Mouse (Mus musculus) heart, embryonic 11.5 days (tissue): Measurements from ENCODE around the gene Gjd3. TPM values are rescaled to one million over a fixed set of nuclear protein-coding genes. Genes with fewer than 3 reads are reported as not detected.
A peak's percentile ranks its signal among the peaks of the same experiment; 100 is the strongest.

Experiments used
- ATAC-seq: fragments of 200-750 bp; cut with Nextera tagmentation; replicated peaks from 2 replicates; pipeline ENCODE4 v1.8.0; 2017; ENCODE audit warnings: moderate library complexity; ENCODE audit not compliant: insufficient number of reproducible peaks, low FRiP score, low TSS enrichment
- H3K27ac ChIP-seq: fragments of 300-500 bp; sonication (generic); 2 replicates; pipeline ENCODE4 v1.5.1; 2014; ENCODE audit warnings: mild to moderate bottlenecking, low read depth, low read length
- H3K27me3 ChIP-seq: fragments of 300-500 bp; sonication (generic); 2 replicates; pipeline ENCODE4 v1.6.1; 2014; ENCODE audit warnings: mild to moderate bottlenecking, low read length, mixed read lengths; ENCODE audit not compliant: control insufficient read depth, insufficient read depth
- H3K36me3 ChIP-seq: fragments of 300-500 bp; sonication (generic); 2 replicates; pipeline ENCODE4 v1.6.1; 2014; ENCODE audit warnings: mild to moderate bottlenecking, low read length, moderate library complexity, mixed read lengths; ENCODE audit not compliant: control insufficient read depth, insufficient read depth
- H3K4me1 ChIP-seq: fragments of 300-500 bp; sonication (generic); 2 replicates; pipeline ENCODE4 v1.6.1; 2014; ENCODE audit warnings: low read length; ENCODE audit not compliant: control insufficient read depth, insufficient read depth
- H3K4me2 ChIP-seq: fragments of 300-500 bp; sonication (generic); 2 replicates; pipeline ENCODE4 v1.6.1; 2014; ENCODE audit warnings: mild to moderate bottlenecking, moderate library complexity
- H3K4me3 ChIP-seq: fragments of 300-500 bp; sonication (generic); 2 replicates; pipeline ENCODE4 v1.5.1; 2014; ENCODE audit warnings: low read depth, low read length
- H3K9ac ChIP-seq: fragments of 300-500 bp; sonication (generic); 2 replicates; pipeline ENCODE4 v1.6.1; 2014; ENCODE audit warnings: mild to moderate bottlenecking, low read depth, low read length, moderate library complexity
- H3K9me3 ChIP-seq: fragments of 300-500 bp; sonication (generic); replicated peaks from 2 replicates; pipeline ENCODE4 v1.6.1; 2016; ENCODE audit warnings: low read length; ENCODE audit not compliant: control insufficient read depth
- WGBS: fragments of 180-500 bp; shearing (Covaris S2); extraction: QIAGEN DNeasy Blood & Tissue Kit; methylation state at CpG from one replicate; pipeline ENCODE4 v1.1.7; 2014; ENCODE audit not compliant: insufficient replicate concordance; 5-methylcytosine and 5-hydroxymethylcytosine counted together
- polyA plus RNA-seq: library from polyadenylated mRNA; unstranded; fragments of >200 nt; fragmentation: Nextera tagmentation; extraction: Ambion mirVana; gene quantifications from 2 replicates; pipeline ENCODE4 v1.2.1, GENCODE M21; 2014

Gjd3 gene
- polyA plus RNA-seq, 1 experiment from 2014 or later = 1.3 TPM

- H3K27ac ChIP-seq = no peak overlapping the region
- no peak overlapping the region for H3K4me2 ChIP-seq
- no peak overlapping the region for H3K9ac ChIP-seq
- peaks cover 22% of the 10 kb centered on the region for H3K36me3 ChIP-seq
- no peaks in the 10 kb centered on the region for H3K9me3 ChIP-seq
- ATAC-seq = no peak
- H3K4me1 ChIP-seq = peaks cover 16% of the 10 kb centered on the region
- H3K4me3 ChIP-seq = no peak overlapping the region
- H3K27me3 ChIP-seq = no peaks in the 10 kb centered on the region
- 45% methylated on average over 5 of the region's 5 CpGs for WGBS
These were observed 7.7 kb downstream of the Gjd3 start for GRCm38 (mm10) chr11:98974871-98975719.

DNA sequence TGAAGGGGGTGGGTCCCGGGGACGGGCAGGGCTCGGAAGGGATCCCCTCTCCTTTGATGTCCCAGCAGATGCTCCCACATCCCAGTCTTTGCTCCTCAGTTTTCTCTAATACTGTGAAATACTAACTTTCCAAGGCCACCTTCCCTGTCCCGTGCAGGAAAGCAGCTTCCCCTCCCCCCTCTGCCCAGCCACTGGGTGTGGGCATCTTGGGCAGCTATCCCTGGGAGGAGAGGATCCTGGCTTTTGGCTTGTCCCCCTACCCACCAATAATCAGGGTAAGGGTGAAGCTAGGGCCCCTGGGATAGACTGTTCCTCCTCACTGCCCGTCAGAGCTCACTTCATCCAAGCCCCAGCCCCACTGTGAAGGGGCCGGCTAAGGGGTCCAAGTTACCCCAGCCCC is 8.6 kb downstream of the Gjd3 start:
- peaks cover 26% of the 10 kb centered on the region for H3K36me3 ChIP-seq
- H3K9ac ChIP-seq = no peak overlapping the region
- no peak overlapping the region for H3K27ac ChIP-seq
- H3K9me3 ChIP-seq = no peaks in the 10 kb centered on the region
- peaks cover 25% of the 10 kb centered on the region for H3K4me1 ChIP-seq
- no peak overlapping the region for H3K4me3 ChIP-seq
- no peak for ATAC-seq
- H3K27me3 ChIP-seq = no peaks in the 10 kb centered on the region
- 74% methylated on average over 6 of the region's 6 CpGs for WGBS
- no peak overlapping the region for H3K4me2 ChIP-seq

DNA sequence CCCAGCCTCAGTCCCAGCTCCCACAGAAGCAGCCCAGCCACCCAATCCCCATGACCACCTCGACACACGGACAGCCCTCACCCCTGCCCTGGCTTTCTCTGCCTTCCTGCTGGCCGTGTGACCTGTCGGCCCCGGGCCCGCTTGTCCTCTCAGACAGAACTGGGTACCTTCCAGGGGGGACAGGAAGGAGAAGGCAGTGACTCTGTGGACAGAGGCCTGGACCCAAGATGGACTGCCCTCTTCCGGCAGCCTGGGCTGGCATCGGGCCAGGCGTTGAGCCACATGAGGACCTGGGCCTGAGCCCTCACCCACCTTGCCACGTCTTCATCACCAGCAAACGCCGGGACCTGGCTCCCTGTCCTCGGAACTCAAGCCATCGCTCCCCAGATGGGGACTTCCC is 9.2 kb downstream of the Gjd3 start:
- no peaks in the 10 kb centered on the region for H3K9me3 ChIP-seq
- no peak overlapping the region for H3K27ac ChIP-seq
- no peaks in the 10 kb centered on the region for H3K27me3 ChIP-seq
- no peak overlapping the region for H3K4me3 ChIP-seq
- H3K9ac ChIP-seq = no peak overlapping the region
- peaks cover 26% of the 10 kb centered on the region for H3K36me3 ChIP-seq
- no peak for ATAC-seq
- H3K4me2 ChIP-seq = no peak overlapping the region
- WGBS = 90% methylated on average over 14 of the region's 14 CpGs
- H3K4me1 ChIP-seq = peaks cover 31% of the 10 kb centered on the region

- 81% methylated on average over 9 of the region's 9 CpGs for WGBS
- Histone ChIP-seq H3K27me3 (no peaks in the 10 kb centered on the region), H3K4me3 (no peak overlapping the region), H3K9me3 (no peaks in the 10 kb centered on the region), H3K36me3 (peaks cover 27% of the 10 kb centered on the region), H3K4me1 (peaks cover 38% of the 10 kb centered on the region), H3K27ac (no peak overlapping the region), H3K4me2 (no peak overlapping the region), H3K9ac (no peak overlapping the region)
- ATAC-seq = no peak
These were observed 9.9 kb downstream of the Gjd3 start for GRCm38 (mm10) chr11:98972801-98973360.

- Histone ChIP-seq H3K27ac (no peak overlapping the region), H3K4me3 (no peak overlapping the region), H3K9ac (no peak overlapping the region), H3K9me3 (no peaks in the 10 kb centered on the region), H3K27me3 (no peaks in the 10 kb centered on the region), H3K36me3 (peaks cover 33% of the 10 kb centered on the region), H3K4me2 (no peak overlapping the region), H3K4me1 (peaks cover 43% of the 10 kb centered on the region)
- ATAC-seq = no peak
- WGBS = 51% methylated on average over 9 of the region's 9 CpGs
These were observed 10.6 kb downstream of the Gjd3 start for GRCm38 (mm10) chr11:98972215-98972614.

DNA sequence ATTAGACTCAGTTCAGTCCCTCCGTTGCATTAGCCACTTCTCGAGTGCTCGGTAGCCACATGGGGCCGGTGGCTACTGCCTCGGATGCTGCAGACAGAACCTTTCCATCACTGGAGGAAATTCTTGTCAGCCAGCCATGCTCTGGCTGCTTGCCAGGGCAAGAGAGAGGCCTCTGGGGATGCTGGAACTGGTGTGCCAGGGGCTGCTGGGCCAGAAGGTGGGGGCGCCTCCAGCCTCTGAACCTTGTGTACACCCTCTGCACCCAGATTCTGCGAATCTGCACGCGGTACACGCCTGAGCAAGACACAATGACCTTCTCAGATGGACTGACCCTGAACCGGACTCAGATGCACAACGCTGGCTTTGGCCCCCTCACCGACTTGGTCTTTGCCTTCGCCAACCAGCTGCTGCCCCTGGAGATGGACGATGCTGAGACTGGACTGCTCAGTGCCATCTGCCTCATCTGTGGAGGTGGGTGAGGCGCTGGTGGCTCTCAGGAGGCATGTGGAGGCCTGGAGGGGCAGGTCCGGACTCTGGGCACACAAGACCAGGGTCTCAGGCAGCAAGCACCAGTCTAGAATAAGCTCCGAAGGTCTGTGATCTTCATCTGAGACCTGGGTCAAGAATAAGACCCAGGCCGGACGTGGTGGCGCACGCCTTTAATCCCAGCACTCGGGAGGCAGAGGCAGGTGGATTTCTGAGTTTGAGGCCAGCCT is 11.3 kb downstream of the Gjd3 start:
- no peak for ATAC-seq

DNA sequence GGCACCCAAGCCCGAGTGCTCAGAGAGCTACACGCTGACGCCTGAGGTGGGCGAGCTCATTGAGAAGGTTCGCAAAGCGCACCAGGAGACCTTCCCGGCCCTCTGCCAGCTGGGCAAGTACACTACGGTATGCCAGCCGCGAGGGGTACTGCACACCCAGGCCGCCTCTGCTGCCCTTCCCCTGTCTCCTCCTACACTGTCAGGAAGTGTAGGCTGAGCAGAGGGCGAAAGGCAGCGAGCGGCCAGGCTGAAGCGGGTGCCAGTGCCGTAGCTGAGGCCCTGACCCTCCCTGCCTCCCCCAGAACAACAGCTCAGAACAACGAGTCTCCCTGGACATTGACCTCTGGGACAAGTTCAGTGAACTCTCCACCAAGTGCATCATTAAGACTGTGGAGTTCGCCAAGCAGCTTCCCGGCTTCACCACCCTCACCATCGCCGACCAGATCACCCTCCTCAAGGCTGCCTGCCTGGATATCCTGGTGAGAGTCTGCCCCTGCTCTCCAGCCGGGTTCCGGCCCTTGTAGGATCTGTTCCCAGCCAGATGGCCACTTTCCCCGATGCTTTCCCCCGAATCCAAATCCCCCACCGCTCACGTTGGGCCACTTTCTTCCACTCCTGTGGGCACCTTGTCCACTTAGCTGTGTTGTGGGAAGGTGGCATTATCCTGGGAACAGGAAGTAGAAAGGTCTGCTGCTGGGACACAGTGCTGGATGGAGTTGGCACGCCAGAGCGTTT is 12.5 kb downstream of the Gjd3 start:
- Histone ChIP-seq H3K27ac (no peak overlapping the region), H3K27me3 (no peaks in the 10 kb centered on the region), H3K4me3 (no peak overlapping the region), H3K4me1 (peaks cover 61% of the 10 kb centered on the region), H3K36me3 (peaks cover 33% of the 10 kb centered on the region), H3K9ac (no peak overlapping the region), H3K4me2 (no peak overlapping the region), H3K9me3 (no peaks in the 10 kb centered on the region)
- WGBS = 73% methylated on average over 29 of the region's 29 CpGs
- ATAC-seq = no peak

More for the DNA sequence above, 11.3 kb downstream of the Gjd3 start:
- H3K9me3 ChIP-seq = no peaks in the 10 kb centered on the region
- H3K27me3 ChIP-seq = no peaks in the 10 kb centered on the region
- 74% methylated on average over 23 of the region's 23 CpGs for WGBS
- H3K4me3 ChIP-seq = no peak overlapping the region
- peaks cover 33% of the 10 kb centered on the region for H3K36me3 ChIP-seq
- H3K4me1 ChIP-seq = peaks cover 50% of the 10 kb centered on the region
- H3K9ac ChIP-seq = 0 out of 2 replicates have a peak overlapping the region, but pooled peaks have one; percentile 10
- no peak overlapping the region for H3K4me2 ChIP-seq
- H3K27ac ChIP-seq = peak overlapping the region; percentile 5; the same call in 1 of the 2 replicates

DNA sequence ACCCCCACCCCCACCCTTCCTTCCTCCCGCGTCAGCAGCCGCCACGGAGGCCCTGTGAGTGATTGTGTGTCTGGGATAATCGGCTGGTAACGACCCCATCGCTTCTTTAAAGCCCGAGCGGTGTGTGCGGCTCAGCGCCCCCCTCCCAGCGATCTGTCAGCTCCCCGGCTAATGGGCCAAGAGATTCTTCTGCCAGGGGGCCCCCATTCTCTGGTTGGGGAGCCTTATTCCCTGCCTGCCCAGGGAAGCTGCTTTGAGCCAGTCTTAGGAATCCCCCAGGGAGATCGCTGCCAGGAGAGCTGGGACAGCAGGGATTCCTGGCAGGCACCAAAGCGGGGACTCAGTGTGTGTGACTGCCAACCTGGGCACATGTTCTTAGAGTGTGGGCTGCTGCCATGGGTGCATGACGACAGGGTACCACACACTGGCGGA is 13.3 kb downstream of the Gjd3 start:
- Histone ChIP-seq H3K4me1 (peaks cover 69% of the 10 kb centered on the region), H3K4me3 (no peak overlapping the region), H3K4me2 (peak overlapping the region; percentile 16; the same call in 1 of the 2 replicates), H3K27me3 (no peaks in the 10 kb centered on the region), H3K27ac (peak overlapping the region; percentile 17; the same call in 1 of the 2 replicates), H3K9ac (no peak overlapping the region), H3K36me3 (peaks cover 33% of the 10 kb centered on the region), H3K9me3 (no peaks in the 10 kb centered on the region)
- WGBS = 30% methylated on average over 17 of the region's 17 CpGs
- ATAC-seq = no peak
